Mouse (Mus musculus) MEL (cell line): ENCODE data around the gene Srsf10. TPM values are rescaled to one million over a fixed set of nuclear protein-coding genes. Genes with fewer than 3 reads are reported as not detected.

Source experiments
- DNase-seq: peaks from one replicate; pipeline ENCODE4 v3.0.0; 2011; ENCODE audit warnings: low read depth, low spot score
- H3K27ac ChIP-seq: 2 replicates; pipeline ENCODE4 v1.5.1; 2012; ENCODE audit warnings: low read depth, mild to moderate bottlenecking, control low read depth, low read length, moderate library complexity; ENCODE audit not compliant: control insufficient read depth
- H3K27me3 ChIP-seq, 2 experiments: fragments of 150-350 bp in 1 of 2; sonication (generic) in 1 of 2; 2 replicates each; pipeline ENCODE4 v1.6.1; 2012; ENCODE audit warnings: low read length in 2 of 2, mild to moderate bottlenecking in 2 of 2, improper control_type of control experiment in 1 of 2, moderate library complexity in 1 of 2; ENCODE audit not compliant: insufficient read depth in 2 of 2, control insufficient read depth in 1 of 2
- H3K36me3 ChIP-seq, 2 experiments: 2 replicates each; pipeline ENCODE4 v1.6.1; 2012 to 2014; ENCODE audit warnings: low read length in 2 of 2, improper control_type of control experiment in 1 of 2, inconsistent platforms in 1 of 2, mild to moderate bottlenecking in 1 of 2; ENCODE audit not compliant: insufficient read depth in 2 of 2, control insufficient read depth in 1 of 2
- H3K4me1 ChIP-seq, 2 experiments: fragments of 150-350 bp in 1 of 2; sonication (generic) in 1 of 2; 2 replicates each; pipeline ENCODE4 v1.6.1; 2012; ENCODE audit warnings: low read length in 2 of 2, improper control_type of control experiment in 1 of 2, mild to moderate bottlenecking in 1 of 2; ENCODE audit not compliant: insufficient read depth in 2 of 2, control insufficient read depth in 1 of 2
- H3K4me3 ChIP-seq, 2 experiments: fragments of 150-350 bp in 1 of 2; sonication (generic) in 1 of 2; 2 replicates each; pipeline ENCODE4 v1.5.1; 2012; ENCODE audit warnings: low read depth in 2 of 2, low read length in 2 of 2, mild to moderate bottlenecking in 2 of 2, moderate library complexity in 2 of 2, control low read depth in 1 of 2, improper control_type of control experiment in 1 of 2; ENCODE audit not compliant: control insufficient read depth in 1 of 2, insufficient read depth in 1 of 2
- H3K79me2 ChIP-seq: 2 replicates; pipeline ENCODE4 v1.6.1; 2012; ENCODE audit warnings: mild to moderate bottlenecking, low read length, moderate library complexity; ENCODE audit not compliant: control insufficient read depth, poor library complexity, insufficient read depth
- H3K9ac ChIP-seq: 2 replicates; pipeline ENCODE4 v1.6.1; 2012; ENCODE audit warnings: low read depth, mild to moderate bottlenecking, control low read depth, low read length, moderate library complexity; ENCODE audit not compliant: control insufficient read depth, poor library complexity, severe bottlenecking
- H3K9me3 ChIP-seq: fragments of 150-350 bp; sonication (generic); replicated peaks from 2 replicates; pipeline ENCODE4 v1.6.1; 2012; ENCODE audit warnings: mild to moderate bottlenecking, low read length, improper control_type of control experiment, moderate library complexity; ENCODE audit not compliant: insufficient read depth
- BHLHE40 ChIP-seq: IDR thresholded peaks from 2 replicates; pipeline ENCODE4 v1.6.1; 2012; ENCODE audit warnings: low read depth, mild to moderate bottlenecking, inconsistent platforms, low read length, improper control_type of control experiment, borderline replicate concordance
- CHD1 ChIP-seq: IDR thresholded peaks from 2 replicates; pipeline ENCODE4 v1.6.1; 2012; ENCODE audit warnings: low read depth, mild to moderate bottlenecking, inconsistent platforms, low read length, improper control_type of control experiment
- E2F4 ChIP-seq: IDR thresholded peaks from 2 replicates; pipeline ENCODE4 v1.6.1; 2011; ENCODE audit warnings: low read depth, low read length, improper control_type of control experiment, borderline replicate concordance
- ELF1 ChIP-seq: IDR thresholded peaks from 2 replicates; pipeline ENCODE4 v1.6.1; 2014; ENCODE audit warnings: low read depth, mild to moderate bottlenecking, inconsistent platforms, low read length, improper control_type of control experiment, moderate library complexity
- EP300 ChIP-seq, 2 experiments: IDR thresholded peaks; 2 replicates each; pipeline ENCODE4 v1.6.1; 2011; ENCODE audit warnings: improper control_type of control experiment in 2 of 2, low read length in 2 of 2, low read depth in 1 of 2, mild to moderate bottlenecking in 1 of 2
- ETS1 ChIP-seq: IDR thresholded peaks from 2 replicates; pipeline ENCODE4 v1.6.1; 2012; ENCODE audit warnings: low read depth, mild to moderate bottlenecking, inconsistent platforms, low read length, improper control_type of control experiment, moderate library complexity
- GABPA ChIP-seq: IDR thresholded peaks from 2 replicates; pipeline ENCODE4 v1.6.1; 2012; ENCODE audit warnings: low read depth, mild to moderate bottlenecking, inconsistent platforms, low read length, improper control_type of control experiment, moderate library complexity
- GATA1 ChIP-seq: IDR thresholded peaks from 2 replicates; pipeline ENCODE4 v1.6.1; 2011; ENCODE audit warnings: low read depth, low read length, improper control_type of control experiment
- JUND ChIP-seq: IDR thresholded peaks from 2 replicates; pipeline ENCODE4 v1.6.1; 2011; ENCODE audit warnings: low read depth, mild to moderate bottlenecking, improper control_type of control experiment, low read length
- KAT2A ChIP-seq: conservative IDR thresholded peaks from 2 replicates; pipeline ENCODE4 v1.6.1; 2012; ENCODE audit warnings: low read depth, low read length, improper control_type of control experiment, inconsistent platforms
- MAFK ChIP-seq: IDR thresholded peaks from 2 replicates; pipeline ENCODE4 v1.6.1; 2011; ENCODE audit warnings: low read depth, mild to moderate bottlenecking, low read length, improper control_type of control experiment, borderline replicate concordance
- MAZ ChIP-seq: IDR thresholded peaks from 2 replicates; pipeline ENCODE4 v1.6.1; 2012; ENCODE audit warnings: low read depth, mild to moderate bottlenecking, inconsistent platforms, low read length, improper control_type of control experiment
- MEF2A ChIP-seq: IDR thresholded peaks from 2 replicates; pipeline ENCODE4 v1.6.1; 2014; ENCODE audit warnings: low read depth, mild to moderate bottlenecking, inconsistent platforms, low read length, improper control_type of control experiment; ENCODE audit not compliant: poor library complexity, insufficient replicate concordance, severe bottlenecking; ENCODE audit errors: extremely low read depth
- MYB ChIP-seq: IDR thresholded peaks from 2 replicates; pipeline ENCODE4 v1.6.1; 2011; ENCODE audit warnings: mild to moderate bottlenecking, low read depth, low read length, improper control_type of control experiment
- MYC ChIP-seq: IDR thresholded peaks from 2 replicates; pipeline ENCODE4 v1.6.1; 2011; ENCODE audit warnings: low read depth, mild to moderate bottlenecking, low read length, improper control_type of control experiment, moderate library complexity
- NELFE ChIP-seq: IDR thresholded peaks from 2 replicates; pipeline ENCODE4 v1.6.1; 2011; ENCODE audit warnings: low read depth, low read length, improper control_type of control experiment
- POLR2A ChIP-seq, 2 experiments: IDR thresholded peaks; 2 replicates each; pipeline ENCODE4 v1.6.1; 2011 to 2012; ENCODE audit warnings: low read length in 2 of 2, mild to moderate bottlenecking in 2 of 2, control low read depth in 1 of 2, improper control_type of control experiment in 1 of 2, low read depth in 1 of 2, moderate library complexity in 1 of 2; ENCODE audit not compliant: control insufficient read depth in 1 of 2, insufficient read depth in 1 of 2, poor library complexity in 1 of 2
- POLR2AphosphoS2 ChIP-seq: IDR thresholded peaks from 2 replicates; pipeline ENCODE4 v1.6.1; 2011; ENCODE audit warnings: low read length, improper control_type of control experiment
- POLR2AphosphoS5 ChIP-seq: IDR thresholded peaks from 2 replicates; pipeline ENCODE4 v1.6.1; 2012; ENCODE audit warnings: low read depth, borderline replicate concordance, mild to moderate bottlenecking, inconsistent platforms, low read length, moderate library complexity, mixed read lengths
- RCOR1 ChIP-seq: IDR thresholded peaks from 2 replicates; pipeline ENCODE4 v1.6.1; 2012; ENCODE audit warnings: low read depth, mild to moderate bottlenecking, inconsistent platforms, low read length, improper control_type of control experiment
- SIN3A ChIP-seq: IDR thresholded peaks from 2 replicates; pipeline ENCODE4 v1.6.1; 2012; ENCODE audit warnings: low read length, improper control_type of control experiment, inconsistent platforms
- TAL1 ChIP-seq: IDR thresholded peaks from 2 replicates; pipeline ENCODE4 v1.6.1; 2012; ENCODE audit warnings: mild to moderate bottlenecking, inconsistent platforms, low read length, moderate library complexity, mixed read lengths
- TBP ChIP-seq: IDR thresholded peaks from 2 replicates; pipeline ENCODE4 v1.8.0; 2011; ENCODE audit warnings: low read depth, low read length, improper control_type of control experiment
- UBTF ChIP-seq: IDR thresholded peaks from 2 replicates; pipeline ENCODE4 v1.6.1; 2012; ENCODE audit warnings: low read depth, mild to moderate bottlenecking, inconsistent platforms, low read length, improper control_type of control experiment, moderate library complexity, borderline replicate concordance; ENCODE audit not compliant: insufficient read depth
- USF1 ChIP-seq: IDR thresholded peaks from 2 replicates; pipeline ENCODE4 v1.6.1; 2014; ENCODE audit warnings: low read depth, mild to moderate bottlenecking, inconsistent platforms, low read length, improper control_type of control experiment, moderate library complexity
- USF2 ChIP-seq, 2 experiments: IDR thresholded peaks; 2 replicates each; pipeline ENCODE4 v1.6.1; 2011 to 2012; ENCODE audit warnings: improper control_type of control experiment in 2 of 2, low read length in 2 of 2, borderline replicate concordance in 1 of 2, inconsistent platforms in 1 of 2, low read depth in 1 of 2, mild to moderate bottlenecking in 1 of 2; ENCODE audit not compliant: insufficient read depth in 1 of 2
- ZC3H11A ChIP-seq: IDR thresholded peaks from 2 replicates; pipeline ENCODE4 v1.6.1; 2012; ENCODE audit warnings: low read depth, mild to moderate bottlenecking, inconsistent platforms, low read length, improper control_type of control experiment
- ZMIZ1 ChIP-seq: IDR thresholded peaks from 2 replicates; pipeline ENCODE4 v1.6.1; 2012; ENCODE audit warnings: low read depth, mild to moderate bottlenecking, inconsistent platforms, low read length, improper control_type of control experiment, moderate library complexity
- ZNF384 ChIP-seq: IDR thresholded peaks from 2 replicates; pipeline ENCODE4 v1.6.1; 2012; ENCODE audit warnings: low read depth, mild to moderate bottlenecking, inconsistent platforms, low read length, improper control_type of control experiment
- polyA plus RNA-seq, 2 experiments: library from polyadenylated mRNA; stranded (reverse) in 1 of 2; unstranded in 1 of 2; fragments of >175 nt in 1 of 2; fragments of >200 nt in 1 of 2; gene quantifications; 2 replicates each; pipeline versions ENCODE4 v1.2.1 to v1.2.4; 2012; ENCODE audit warnings: low replicate concordance in 2 of 2, low read depth in 1 of 2; ENCODE audit not compliant: insufficient read length in 2 of 2, insufficient read depth in 1 of 2, missing spikeins in 1 of 2
- total RNA-seq: library from RNA; depleted of rRNA; stranded (reverse); fragments of 300-350 nt; gene quantifications from 2 replicates; pipeline ENCODE4 v1.2.3, GENCODE M21; 2012

Srsf10 gene
- total and polyA plus RNA-seq, 3 experiments, result 142 to 361 (median 222) TPM

DNA sequence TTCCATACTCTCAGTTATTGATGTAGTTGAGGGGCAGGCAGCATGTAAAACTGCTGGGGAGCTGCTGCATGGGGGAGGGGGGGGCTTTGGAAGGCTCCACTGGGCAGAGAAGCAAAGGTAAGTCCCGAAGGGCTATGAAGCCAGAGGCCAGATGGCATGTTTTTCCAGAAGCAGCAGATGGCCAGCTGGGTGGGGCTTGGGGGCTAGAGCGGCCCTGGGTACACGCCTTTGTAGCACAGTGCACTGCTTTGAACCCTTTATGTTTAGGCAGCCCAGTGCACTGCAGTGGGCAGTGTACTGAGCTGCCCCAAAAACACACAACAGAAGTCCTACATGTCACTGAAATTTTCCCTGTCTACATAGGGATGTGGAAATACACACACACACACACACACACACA is 57.3 kb downstream of the Srsf10 start:
- Histone ChIP-seq H3K79me2 (peaks cover 2% of the 10 kb centered on the region; the same call in 1 of the 2 replicates), H3K9ac (peak overlapping the region; percentile 41), H3K27ac (peak overlapping the region; percentile 93), H3K4me1 (peaks cover 34 to 44% of the 10 kb centered on the region in 2 experiments), H3K27me3 (no peaks in the 10 kb centered on the region), H3K4me3 (no peak overlapping the region), H3K9me3 (no peaks in the 10 kb centered on the region), H3K36me3 (peaks cover 0 to 45% of the 10 kb centered on the region in 2 experiments; a peak in 2 of 4 replicates)
- DNase-seq, result no peak
- TF ChIP-seq MAZ (0 out of 2 replicates have a peak, but pooled peaks have one; percentile 20), POLR2A (IDR thresholded peaks at IDR 0.05; ENCODE audit: control insufficient read depth in 1 of 2, insufficient read depth in 1 of 2, low read depth in 1 of 2, low read length in 2 of 2, poor library complexity in 1 of 2) (no peak), JUND (no peak), ZNF384 (no peak), EP300 (IDR thresholded peaks at IDR 0.05; ENCODE audit: low read depth in 1 of 2, low read length in 2 of 2) (no peak), SIN3A (no peak), USF1 (no peak), KAT2A (no peak)

DNA sequence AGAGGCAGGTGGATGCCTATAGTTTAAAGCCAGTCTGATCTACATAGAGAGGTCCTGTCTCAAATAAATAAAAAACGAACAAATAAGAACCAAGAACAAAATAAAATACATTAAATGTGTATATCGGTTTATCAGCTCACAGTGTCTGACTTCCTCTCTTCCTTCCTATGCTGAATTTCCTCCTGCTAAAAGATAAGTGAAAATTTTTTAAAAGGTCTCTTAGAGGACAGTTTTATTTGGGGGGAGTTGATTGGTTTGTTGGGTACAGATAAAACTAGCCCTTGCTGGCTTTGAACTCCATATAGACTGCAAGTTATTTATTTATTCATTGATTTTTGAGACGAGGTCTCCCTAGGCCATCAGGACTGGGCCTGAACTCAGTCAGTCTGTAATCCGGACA is 57.9 kb downstream of the Srsf10 start:
- peaks cover 2% of the 10 kb centered on the region; the same call in 1 of the 2 replicates for H3K79me2 ChIP-seq
- peaks cover 0 to 49% of the 10 kb centered on the region in 2 experiments; a peak in 2 of 4 replicates for H3K36me3 ChIP-seq
- peak overlapping the region; percentile 93 for H3K27ac ChIP-seq
- H3K4me3 ChIP-seq, result peak overlapping the region in 1 of 2 experiments; percentile 17; a peak in 2 of 4 replicates
- H3K27me3 ChIP-seq, result no peaks in the 10 kb centered on the region
- peaks cover 34 to 50% of the 10 kb centered on the region in 2 experiments for H3K4me1 ChIP-seq
- H3K9me3 ChIP-seq, result no peaks in the 10 kb centered on the region
- peak overlapping the region; percentile 48 for H3K9ac ChIP-seq
- peak; percentile 72 for DNase-seq
- TF ChIP-seq MAFK (no peak; the same call in 1 of the 2 replicates), ZC3H11A (no peak), GABPA (no peak), TBP (no peak; the same call in 1 of the 2 replicates), MEF2A (no peak), BHLHE40 (0 out of 2 replicates have a peak, but pooled peaks have one; percentile 39), ZMIZ1 (no peak), MAZ (0 out of 2 replicates have a peak, but pooled peaks have one; percentile 18), SIN3A (peak; percentile 89), JUND (no peak), ELF1 (no peak), MYB (0 out of 2 replicates have a peak, but pooled peaks have one; percentile 65), CHD1 (0 out of 2 replicates have a peak, but pooled peaks have one; percentile 12), GATA1 (peak; percentile 97), USF2 (IDR thresholded peaks at IDR 0.05; ENCODE audit: borderline replicate concordance in 1 of 2, insufficient read depth in 1 of 2, low read depth in 1 of 2, low read length in 2 of 2) (no peak), RCOR1 (peak; percentile 74; the same call in 1 of the 2 replicates), UBTF (no peak), E2F4 (no peak), POLR2AphosphoS2 (no peak), POLR2AphosphoS5 (no peak), ETS1 (peak; percentile 83), TAL1 (peak; percentile 64), MYC (peak; percentile 66; the same call in 1 of the 2 replicates), POLR2A (IDR thresholded peaks at IDR 0.05; ENCODE audit: control insufficient read depth in 1 of 2, insufficient read depth in 1 of 2, low read depth in 1 of 2, low read length in 2 of 2, poor library complexity in 1 of 2) (no peak; a peak in 1 of 4 replicates), NELFE (no peak)
